Mouse (Mus musculus) heart, adult 10 weeks (tissue): ENCODE measurements around the gene Olfr1513. TPM values are rescaled to one million over a fixed set of nuclear protein-coding genes. Genes with fewer than 3 reads are reported as not detected.

ENCODE experiments used
- polyA plus RNA-seq: library from polyadenylated mRNA; stranded (reverse); fragments of 350-450 nt; fragmentation: Illumina TruSeq; extraction: RNeasy Lipid Tissue Mini Kit (QIAGEN cat#74804); gene quantifications from one replicate; pipeline ENCODE4 v1.2.3, GENCODE M21; 2014; ENCODE audit warnings: low read depth, low replicate concordance

Olfr1513 gene
- polyA plus RNA-seq = not detected

DNA sequence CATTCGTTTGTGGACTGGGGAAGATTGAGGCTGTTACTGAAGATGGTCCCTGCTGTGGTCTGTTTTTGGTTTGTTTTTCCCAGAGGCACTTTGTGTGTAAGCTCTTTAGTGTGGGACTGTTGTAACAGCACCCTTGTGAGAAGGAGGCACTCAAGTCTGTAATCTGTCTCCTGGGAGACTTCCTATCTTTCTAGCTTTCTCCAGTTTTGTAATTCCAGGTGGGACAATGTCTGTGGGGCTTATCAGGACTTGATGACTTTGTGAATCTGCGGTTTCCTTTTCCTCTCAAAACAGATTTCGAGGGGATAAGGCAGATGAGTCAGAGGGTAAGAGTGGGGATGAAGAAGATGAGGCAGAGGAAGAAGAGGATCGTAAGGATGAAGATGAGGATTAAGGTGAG is at the start of gene Olfr1513:
Gene Olfr1513, minus strand, starts transcription at position 101 of the 400 bp plus-strand sequence.

DNA sequence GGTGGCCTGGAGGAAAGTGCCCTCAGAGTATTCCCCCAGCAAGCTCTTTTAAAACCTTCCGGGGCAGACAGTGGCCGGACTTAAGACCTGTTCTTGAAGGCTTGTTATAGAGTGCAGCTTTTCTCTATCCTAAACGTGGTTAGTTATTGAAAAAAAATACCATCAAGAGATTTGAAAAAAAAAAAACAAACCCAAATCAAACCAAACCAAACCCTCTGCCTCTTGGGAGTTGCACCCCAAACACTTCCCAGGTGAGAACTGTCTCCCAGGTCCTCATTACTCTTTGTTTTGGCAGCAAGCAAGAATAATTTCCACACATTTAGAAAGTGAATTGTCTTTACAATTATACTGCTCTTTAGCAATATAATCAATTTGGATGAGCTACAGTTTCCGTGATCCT is 41.1 kb upstream of the Olfr1513 start, which contains the start of gene Olfr1511:
Gene Olfr1511, minus strand, starts transcription at position 101 of the 400 bp plus-strand sequence.

DNA sequence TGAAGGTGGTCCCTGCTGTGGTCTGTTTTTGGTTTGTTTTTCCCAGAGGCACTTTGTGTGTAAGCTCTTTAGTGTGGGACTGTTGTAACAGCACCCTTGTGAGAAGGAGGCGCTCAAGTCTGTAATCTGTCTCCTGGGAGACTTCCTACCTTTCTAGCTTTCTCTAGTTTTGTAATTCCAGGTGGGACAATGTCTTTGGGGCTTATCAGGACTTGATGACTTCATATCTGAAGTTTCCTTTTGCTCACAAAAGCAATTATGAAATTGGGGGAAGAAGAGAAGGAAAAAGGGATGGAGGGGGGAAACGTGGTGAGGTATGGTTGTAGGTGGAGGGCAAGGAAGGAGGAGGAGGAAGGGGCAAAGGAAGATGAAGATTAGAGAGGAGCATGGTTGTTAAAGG is 22.9 kb upstream of the Olfr1513 start, which contains the start of gene Olfr1512:
Gene Olfr1512, minus strand, starts transcription at position 101 of the 400 bp plus-strand sequence.

DNA sequence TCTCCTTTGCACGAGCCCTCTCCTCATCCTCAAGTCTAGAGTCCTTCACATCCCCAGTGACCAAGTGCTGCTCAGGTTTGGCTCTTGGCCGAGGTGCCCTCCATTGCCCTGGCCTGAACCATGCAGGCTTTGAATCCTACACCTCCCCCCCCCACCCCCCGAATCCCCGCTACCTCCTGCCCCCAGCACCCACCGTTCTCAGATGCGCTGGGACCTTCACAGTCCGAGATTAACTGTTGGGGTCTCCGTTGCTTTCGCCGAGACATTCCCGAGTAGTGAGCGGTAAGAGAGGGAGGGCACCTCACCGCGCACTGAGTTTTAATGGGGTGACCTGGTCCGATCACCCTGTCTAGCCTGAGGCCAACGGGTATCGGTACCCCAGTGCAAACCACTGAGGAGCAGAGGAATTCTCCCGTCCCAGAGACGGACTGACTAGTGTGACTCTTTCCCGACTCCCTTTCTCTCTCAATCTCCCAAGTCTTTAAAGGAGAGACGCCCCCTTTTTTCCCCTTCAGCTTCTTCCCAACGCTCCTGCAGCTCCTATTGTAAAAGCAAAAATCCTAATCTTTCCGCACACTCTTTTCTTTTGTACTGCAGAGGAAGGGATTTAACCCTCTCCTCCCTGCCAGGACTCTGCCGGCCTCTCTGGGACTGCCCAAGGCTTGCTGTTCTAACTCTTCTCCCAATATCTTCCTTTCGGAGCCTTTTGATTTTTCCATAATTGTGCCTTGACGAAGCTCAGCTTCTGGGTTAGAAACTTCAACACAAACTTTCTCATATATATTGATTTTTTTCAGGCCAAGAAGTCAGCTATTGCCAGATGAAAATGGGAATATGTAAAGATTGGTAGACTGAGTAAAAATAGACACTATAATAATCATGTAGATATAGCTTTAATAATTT is 28.0 kb downstream of the Olfr1513 start, which contains the start of gene Sall2:
Gene Sall2, minus strand, starts transcription at position 853 of the 903 bp plus-strand sequence.

DNA sequence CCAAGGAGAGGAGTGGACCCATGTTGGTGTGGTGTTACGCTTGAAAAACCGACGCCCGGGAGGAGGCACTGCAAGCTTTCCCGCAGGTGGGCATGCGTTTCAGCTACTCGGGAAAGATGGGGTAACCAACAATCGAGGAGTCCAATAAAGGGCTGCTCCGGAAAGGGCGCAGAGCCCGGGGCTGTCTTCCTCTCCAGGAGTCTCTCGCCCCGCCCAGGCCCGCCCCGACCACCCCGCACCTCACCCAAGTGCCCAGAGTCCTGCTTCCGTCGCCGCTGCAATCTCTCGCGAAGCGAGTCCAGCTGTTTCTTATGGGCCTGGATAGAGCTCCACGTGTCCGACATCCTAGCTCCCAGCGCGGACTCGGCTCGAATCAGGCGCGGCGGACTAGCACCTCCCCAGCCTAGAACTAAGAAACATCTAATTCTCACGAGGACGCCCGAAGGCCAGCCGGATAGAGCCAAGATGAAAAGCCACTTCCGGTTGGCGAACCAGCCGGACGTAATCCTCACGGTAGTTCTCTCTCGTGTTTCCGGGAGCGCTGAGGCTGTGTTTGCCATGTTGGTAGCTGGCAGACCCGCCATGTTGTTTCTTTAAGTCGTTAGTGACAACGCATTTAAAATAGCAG is 51.5 kb downstream of the Olfr1513 start, which contains the start of gene Mettl3:
Gene Mettl3, minus strand, starts transcription at position 485 of the 628 bp plus-strand sequence.

Other genes starting within 250 kb of the Olfr1513 start
- gene Rpgrip1, start 245.7 kb downstream of the Olfr1513 start, polyA plus RNA-seq = 0.94 TPM
- gene Supt16, start 159.0 kb downstream of the Olfr1513 start, polyA plus RNA-seq = 16.8 TPM
- 25.2 TPM for gene Chd8, start 98.6 kb downstream of the Olfr1513 start, polyA plus RNA-seq
- gene Tox4, start 77.3 kb downstream of the Olfr1513 start, polyA plus RNA-seq = 20.1 TPM
- gene Rab2b, start 76.9 kb downstream of the Olfr1513 start, polyA plus RNA-seq = 6.3 TPM
- gene Mettl3, start 51.3 kb downstream of the Olfr1513 start, polyA plus RNA-seq = 22.1 TPM
- 1.6 TPM for gene Sall2, start 27.6 kb downstream of the Olfr1513 start, polyA plus RNA-seq
- gene Olfr1512, start 22.8 kb upstream of the Olfr1513 start, polyA plus RNA-seq = not detected
- gene Olfr1511, start 41.0 kb upstream of the Olfr1513 start, polyA plus RNA-seq = not detected
- not detected for gene Olfr1510, start 58.0 kb upstream of the Olfr1513 start, polyA plus RNA-seq
- gene Olfr1509, start 86.6 kb upstream of the Olfr1513 start, polyA plus RNA-seq = not detected
- not detected for gene Olfr1508, start 111.1 kb upstream of the Olfr1513 start, polyA plus RNA-seq
- not detected for gene Olfr1507, start 139.3 kb upstream of the Olfr1513 start, polyA plus RNA-seq